Mouse (Mus musculus) c-Kit-negative CD71-positive TER-119-positive erythroid progenitor cells, embryonic 14.5 days (primary cell): Measurements from ENCODE around the gene Calm2.
A peak's percentile ranks its signal among the peaks of the same experiment; 100 is the strongest.

Experiments
- DNase-seq: peaks from one replicate; pipeline ENCODE4 v3.0.0-alpha.2; 2013; ENCODE audit warnings: low read depth, low spot score

Calm2 gene

DNA sequence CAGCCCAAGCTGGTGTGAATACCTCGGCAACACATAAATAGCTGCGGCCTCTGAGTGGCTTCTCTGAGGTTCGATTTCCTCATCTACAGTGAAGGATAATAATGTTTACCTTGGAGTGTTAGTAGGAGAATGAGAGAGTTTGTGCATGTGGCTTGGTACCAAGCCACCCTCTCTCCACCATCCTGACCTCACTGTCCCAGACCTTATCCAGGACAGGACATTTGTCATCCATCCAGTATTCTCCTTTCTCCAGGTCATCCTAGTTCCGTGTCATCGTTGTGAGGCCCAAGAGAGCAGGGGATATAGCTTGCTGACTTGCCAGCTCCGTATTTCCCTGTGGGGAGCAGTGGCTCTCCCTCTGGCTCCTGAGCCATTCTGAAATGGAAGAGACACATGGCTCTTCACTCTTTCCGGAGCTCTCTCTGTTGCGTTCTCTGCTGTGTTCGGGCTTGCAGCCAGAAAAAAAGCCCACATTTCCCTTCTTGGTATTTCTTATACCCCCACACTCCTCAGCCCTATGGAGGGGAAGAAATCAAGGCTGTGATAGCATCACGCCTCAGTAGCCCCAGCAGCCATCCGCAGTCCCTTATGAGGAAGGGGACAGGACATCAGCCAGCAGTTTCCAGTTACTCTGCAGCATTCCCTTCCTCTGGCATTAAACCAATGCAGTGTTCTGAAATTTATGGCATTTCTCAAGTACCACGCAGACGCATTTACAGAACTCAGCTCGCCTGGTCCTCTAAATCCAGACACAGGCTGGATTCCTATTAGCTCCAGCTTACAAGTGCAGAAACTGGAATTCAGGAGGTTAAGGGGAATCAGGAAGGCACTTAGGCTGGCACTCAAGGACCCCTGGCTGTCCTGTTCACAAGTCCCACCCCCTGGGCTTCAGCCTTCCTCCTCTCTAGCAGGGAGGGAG is 13.3 kb upstream of the Calm2 start:
- no peak for DNase-seq

DNA sequence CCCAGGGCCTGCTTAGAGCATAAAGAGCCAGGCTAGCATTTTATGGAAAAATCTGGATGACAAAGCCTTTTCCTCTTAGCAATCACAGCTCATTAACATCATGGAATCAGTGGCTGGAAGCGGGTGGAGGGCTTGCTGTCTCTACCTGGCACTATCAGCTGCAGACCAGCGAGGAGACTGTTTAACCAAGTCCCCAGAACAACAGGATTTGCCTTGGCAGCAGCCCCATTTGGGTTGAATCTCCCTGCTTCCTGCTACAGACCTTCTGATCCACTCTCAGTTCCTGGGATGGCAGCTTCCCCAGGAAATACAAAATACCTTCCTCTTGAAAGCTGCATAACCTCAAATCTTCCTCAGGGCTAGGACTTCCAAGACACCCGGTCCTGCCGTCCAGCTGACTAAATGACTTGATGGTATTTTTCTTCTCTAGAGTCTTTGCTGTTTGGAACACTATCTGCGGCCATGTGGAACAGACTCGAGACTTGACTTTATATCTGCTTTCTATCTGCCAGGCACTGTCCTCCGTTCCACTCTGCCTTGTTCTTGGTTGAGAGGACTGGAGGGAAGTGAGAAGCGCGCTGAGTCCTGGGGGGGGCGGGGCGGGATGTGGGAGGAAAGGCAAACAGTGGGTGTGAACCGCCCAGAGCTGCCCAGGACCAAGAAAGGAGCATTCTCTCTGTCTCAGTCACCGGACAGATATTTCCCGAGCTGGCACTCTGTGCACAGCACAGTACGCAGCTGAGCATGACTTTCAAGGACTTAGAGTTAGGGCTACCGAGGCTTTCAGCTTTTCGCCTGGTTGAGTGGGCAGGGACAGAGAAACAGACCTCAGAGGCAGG is 12.4 kb upstream of the Calm2 start:
- no peak for DNase-seq

DNA sequence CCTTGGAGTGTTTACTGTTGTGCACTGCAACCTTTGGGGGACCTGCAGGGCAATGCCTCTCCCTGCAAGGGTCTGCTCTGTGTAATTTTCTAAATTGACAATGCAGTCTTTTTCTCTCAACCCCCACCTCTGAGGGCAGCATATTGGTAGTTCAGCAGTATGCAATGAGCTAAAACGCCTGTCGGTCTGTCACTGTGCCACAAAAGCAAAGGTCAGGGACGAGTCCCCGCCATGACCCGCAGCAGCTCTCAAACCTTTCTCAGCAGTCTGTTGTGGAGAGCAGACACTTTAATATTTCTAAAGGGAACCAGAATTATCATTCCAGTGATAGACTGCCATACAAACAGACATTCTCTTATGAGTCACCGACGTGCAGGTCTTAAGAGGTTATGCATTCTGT is 11.2 kb upstream of the Calm2 start:
- no peak for DNase-seq

DNA sequence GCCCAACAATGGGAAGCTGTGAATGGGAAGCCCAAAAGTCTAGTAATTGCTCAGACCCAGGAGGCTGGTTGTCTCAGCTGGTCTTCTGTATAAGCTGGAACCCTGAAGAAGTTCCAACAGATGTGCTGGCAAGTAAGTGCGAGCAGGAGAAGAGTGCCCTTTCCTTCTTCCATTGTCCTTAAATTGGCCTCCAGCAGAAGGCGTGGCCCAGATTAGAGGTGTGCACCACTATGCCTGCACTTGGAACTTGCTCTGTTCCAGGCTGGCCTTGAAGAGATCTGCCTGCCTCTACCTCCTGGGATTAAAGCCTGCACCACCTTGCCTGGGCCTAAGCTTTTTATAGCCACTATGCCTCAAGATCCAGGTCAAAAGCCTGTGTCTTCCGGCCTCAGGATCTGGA is 7.4 kb upstream of the Calm2 start:
- no peak for DNase-seq

DNA sequence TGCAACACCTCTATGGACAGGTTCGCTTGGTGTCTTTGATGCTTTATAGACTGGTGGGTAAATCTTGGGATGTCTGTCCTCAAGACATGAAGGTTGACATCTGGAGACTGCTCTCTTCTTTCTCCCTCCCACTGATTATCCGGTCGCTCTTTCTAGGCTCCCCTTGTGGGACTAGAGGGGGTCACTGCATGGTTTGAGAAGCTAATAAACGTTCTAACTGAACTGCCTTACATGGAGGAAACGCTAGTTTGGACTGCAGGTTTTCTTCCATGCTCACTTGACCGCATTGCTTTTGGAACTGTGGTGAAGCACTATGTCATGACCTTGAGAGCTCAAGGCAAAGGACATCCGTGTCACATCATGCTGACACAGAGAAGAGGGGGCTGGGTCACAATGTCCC is 6.6 kb upstream of the Calm2 start:
- no peak for DNase-seq

DNA sequence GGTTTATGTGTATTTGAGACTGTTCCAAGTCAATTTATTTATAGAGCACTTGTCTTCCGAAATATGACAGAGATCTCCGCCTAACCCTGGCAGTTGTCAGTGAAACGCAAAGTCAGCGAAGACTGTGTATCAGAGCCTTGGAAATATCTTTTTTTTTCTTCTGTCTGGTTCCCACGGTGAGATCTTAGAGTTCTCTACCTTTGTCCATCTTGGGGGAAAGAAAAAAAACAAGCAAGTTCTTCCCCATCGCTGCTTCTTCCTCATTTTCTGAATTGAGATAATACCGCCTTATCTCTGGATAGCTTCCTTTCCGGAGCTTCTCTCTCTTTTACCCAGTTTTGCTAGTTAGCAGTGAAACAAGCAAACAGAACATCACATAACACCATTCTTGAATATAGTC is 2.1 kb upstream of the Calm2 start:
- DNase-seq, result no peak

DNA sequence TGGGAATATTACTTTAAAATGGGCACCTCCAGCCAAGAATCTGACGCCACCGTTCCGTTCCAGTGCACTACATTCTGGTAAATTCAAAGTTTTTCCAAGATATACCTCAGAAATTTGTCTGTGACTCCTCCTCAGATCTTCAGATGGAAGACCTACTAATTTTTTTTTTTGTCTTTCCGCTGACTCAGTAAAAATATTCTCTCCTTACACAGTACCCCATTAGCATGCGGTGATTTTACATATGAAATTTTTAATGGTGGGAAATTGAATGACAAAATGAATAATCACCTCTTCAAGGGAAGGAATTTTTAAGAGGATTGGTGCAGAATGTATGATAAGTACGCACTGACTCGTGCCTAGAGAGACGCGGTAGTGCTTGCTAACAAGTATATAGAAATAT is 1.6 kb upstream of the Calm2 start:
- DNase-seq, result no peak

DNA sequence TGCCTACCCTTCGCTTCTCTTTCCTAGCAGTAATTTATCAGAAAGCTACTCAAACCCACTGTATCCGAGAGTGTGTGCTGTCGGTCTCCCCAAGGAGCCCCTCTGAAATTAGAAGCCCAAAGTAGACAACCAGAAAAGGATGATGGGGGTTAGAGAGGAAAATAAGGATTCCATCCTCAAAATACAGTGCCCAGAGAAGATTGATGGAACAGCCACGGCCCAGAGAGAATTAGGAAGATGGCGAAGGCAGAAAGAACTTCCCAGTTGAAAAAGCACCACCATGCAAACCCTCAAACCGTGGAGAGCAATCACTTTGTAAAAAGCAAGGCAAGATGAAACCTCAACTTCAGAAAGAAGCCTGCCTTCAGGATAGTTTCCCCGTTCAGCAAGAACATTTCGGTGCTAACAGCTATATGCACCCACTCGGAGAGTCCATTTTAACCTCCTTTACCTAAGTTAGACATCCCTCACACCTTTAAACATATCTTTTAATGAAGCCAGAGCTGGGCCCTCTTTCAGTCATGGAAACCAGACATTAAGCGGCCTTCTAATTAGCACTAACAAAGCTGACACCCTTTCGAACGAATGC is 971 bp upstream of the Calm2 start:
- DNase-seq, result no peak

DNA sequence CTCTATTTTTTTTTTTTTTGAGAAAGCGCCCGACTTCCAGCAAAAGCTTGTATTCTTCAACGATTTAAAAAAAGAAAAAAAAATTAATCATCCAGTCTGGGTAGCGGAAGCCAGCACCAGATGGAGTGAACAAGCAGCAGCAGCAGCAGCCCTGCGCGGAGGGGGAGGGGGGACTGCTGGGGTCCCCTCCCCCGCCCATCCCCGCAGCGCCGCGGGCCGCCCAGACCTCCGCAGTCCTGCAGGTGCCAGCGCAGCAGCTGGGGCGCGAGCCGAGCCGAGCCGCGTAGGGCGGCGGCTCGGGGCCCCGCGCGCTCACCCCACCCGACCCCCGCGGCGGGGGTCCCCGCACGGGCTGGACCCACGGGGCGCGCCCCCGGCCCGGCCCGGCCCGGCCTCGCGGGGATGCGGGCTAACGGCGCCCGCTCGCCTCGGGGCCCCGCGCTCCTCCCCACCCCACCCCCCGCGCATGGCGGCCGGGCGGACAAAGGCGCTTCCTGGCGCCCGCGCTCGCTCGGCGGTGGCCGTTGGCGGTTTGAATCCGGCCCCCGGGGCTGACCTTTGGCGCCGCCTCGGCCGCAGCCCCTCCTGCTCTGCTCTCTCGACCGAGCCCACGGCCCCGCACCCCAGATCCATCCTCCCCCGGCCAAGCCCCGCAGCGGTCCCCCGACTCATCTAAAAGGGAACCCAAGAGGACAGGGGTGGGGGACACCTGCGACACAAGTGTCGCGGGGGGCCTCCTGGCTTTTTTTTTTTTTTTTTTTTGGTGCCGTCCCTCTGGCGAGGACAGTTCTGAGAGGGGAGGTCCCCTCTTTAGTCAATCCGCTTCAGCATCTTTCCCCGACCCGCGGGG is 593 bp downstream of the Calm2 start:
- no peak for DNase-seq

DNA sequence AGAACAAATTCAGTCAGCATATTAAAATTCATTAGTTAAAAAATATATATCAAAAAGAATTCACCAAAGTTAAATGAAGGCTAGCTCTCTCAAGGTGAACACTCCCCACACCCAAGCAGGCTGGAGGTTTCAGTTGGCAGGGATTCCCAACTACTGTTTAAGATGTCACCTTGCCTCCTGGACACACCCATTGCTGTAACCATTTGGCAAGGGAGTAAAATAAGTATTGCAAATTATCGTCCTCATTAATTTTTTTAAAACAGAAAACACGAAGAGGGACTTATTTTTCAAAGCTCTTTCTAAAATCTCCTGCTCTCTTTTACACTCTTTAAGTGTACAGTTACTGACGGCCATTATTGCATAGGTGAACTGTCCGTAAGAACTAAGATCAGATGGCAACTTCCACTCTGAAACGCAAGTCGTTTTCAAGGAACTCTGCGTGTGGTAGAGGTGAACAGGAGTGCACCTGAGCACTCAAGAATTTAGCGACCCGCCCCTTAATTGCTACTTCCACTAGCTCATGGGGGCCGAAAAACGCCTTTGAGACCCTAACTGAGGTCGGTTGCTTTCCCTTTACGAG is 1.3 kb downstream of the Calm2 start:
- peak; percentile 33 for DNase-seq

DNA sequence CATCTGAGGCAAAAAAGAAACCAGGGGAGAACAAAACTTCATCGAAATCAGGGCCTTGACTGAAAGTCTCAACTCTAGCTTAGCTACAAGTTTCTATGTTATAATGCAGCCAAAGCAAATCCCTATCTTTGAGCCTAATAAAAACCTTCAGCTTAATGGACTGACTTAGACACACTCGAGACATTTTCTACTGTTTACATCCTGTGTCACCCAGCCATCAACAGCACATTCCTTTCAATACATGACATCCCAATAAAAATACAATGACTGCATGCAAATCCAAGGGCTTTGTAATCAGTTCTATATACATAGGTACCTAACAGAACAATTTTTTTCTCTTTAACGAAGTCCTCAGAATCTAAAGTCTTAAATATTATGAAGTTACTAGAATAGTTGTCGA is 2.0 kb downstream of the Calm2 start:
- no peak for DNase-seq

DNA sequence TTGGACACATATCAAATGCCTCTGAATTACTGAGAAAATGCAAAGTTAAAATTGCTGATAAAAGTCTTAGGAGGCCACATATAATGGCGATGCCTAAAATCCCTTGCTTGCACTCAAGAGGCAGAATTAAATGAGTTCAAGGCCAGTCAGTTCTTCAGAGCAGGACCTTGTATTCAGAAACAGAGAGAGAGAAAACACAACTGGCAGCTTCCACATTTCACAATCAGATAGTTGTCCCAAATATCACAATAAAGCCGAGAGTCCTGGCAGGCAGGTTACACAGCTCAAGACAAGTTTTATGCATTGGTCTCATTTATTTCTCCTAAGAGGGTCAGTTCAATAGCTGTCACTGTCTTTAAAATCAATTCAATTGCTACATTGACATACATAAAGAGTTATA is 5.2 kb downstream of the Calm2 start:
- no peak for DNase-seq

DNA sequence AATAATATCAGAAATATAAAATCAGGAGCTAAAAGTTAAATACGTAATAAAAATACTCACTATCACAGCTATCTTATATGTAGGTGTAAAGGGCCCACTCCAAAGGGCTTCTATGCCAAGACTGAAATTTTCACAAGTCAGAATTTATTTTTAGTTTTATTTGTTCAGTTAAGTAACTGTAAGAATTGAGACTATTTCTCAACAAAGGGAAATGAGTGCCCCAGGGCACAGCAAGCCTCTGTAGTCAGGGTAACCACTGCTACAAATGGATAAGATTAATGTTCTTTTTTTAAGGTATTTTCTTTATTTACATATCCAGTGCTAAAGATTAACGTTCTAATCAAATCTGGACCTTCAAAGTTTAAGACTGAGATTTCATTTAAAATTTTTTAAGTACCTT is 7.3 kb downstream of the Calm2 start:
- no peak for DNase-seq

DNA sequence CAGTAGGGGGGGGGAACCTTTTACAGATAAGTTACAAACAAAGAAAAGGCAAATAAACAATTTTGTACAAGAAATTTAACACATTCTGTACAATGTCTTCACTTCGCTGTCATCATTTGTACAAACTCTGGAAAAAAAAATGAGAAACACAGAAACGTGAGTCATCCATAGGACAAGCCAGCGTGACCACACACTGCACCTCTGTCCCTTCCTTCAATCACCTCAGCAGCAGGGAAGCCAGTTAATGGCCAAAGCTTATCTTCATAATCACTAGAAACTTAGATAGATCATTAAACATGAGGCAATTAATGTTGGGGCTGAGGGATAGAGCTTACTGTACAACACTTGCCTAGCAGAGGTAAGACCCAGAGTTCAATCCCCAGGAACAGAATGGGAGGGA is 12.8 kb downstream of the Calm2 start:
- DNase-seq, result no peak

DNA sequence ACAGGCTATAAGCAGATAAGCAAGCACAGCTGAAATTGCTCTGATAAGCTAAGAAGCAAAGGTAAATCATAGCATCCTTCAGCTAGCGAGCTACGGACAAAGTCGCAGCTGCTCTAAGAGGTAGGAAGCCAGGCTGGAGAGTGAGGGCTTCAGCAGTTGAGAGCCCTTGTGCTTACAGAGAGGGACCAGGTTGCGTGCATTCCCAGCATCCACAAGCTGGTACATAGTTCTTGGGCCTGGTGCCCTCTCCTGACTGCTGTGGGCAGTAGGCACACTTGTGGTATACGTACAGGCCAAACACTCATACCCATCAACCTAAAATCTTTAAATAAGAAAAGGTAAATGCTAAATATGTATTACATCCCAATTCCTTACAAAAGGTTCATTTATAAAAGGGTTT is 14.0 kb downstream of the Calm2 start:
- no peak for DNase-seq

DNA sequence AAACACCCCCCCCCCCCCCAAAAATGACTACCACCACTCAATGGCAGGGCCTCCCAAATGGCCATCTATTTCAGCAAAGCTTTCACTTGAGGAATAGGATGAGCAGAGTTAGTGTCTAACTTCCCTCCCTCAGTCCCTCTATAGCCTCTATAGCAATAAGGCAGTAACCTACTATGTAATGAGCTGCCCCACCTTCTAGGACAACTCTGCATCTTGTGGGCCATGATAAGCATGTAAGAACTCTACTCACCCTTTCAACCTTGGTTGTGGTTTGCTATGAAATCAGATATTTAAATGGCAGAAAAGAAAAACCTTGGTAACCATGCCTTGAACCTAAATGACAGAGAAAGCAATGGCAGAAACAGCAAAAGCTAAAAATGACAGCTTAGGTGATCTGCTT is 14.4 kb downstream of the Calm2 start:
- DNase-seq, result no peak

DNA sequence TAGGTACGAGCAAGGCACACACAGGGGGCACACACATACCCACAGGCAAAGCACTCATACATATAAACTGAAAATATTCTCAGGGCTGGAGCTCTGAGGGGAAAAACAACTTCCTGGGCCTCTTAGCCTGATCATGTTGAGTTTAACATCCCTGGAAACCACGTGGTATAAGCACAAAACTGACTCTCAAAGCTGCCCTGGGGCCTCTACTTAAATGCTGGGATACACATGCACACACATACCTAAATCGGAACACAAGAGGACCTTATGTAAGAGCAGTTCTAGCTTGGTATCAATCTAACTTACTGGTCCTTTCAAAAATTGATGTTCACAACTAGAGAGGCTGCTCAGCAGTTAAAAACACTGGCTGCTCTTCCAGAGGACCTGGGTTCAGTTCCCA is 17.3 kb downstream of the Calm2 start:
- no peak for DNase-seq

DNA sequence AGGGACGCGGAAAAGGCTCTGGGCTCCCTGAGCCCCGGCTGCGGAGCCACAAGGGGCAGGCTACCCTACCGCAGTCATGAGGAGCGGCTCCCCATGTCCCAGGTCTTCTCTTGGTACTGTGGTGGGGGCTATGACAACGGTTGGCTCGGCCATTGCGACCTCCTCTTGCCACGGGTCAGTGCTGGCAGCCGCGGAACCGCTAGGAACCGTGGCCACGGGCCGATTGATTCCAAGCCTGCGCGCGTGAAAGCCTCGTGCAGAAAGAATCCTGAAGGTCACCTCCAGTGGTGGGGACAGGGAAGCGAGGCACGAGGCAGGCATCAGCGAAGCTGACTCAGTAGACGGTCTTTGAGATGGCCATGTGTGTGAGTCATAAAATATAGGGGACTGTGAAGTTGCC is 19.2 kb downstream of the Calm2 start, which contains the start of gene Stpg4:
TSS of gene Stpg4 (minus strand) at position 231 of the 400 bp plus-strand sequence.
- DNase-seq, result no peak

DNA sequence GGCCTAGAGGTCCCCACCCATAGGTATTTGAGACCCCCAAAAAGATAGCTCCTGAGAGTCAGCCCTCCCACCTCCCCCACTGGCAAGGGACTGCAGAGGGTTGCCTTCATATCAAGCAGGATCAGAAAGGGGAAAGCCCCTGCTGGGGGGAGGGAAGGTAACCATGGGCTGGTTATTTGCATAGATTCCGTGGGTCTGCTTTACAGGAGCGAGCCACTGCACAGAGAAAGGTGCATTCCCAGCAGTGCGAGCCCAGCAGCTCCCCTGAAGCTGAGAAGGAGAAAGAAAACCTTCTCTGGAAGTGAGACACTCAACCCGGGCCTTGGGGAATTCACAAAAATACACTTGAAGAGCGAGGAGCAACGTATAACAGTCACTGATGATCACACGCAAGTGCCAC is 28.7 kb downstream of the Calm2 start:
- no peak for DNase-seq

DNA sequence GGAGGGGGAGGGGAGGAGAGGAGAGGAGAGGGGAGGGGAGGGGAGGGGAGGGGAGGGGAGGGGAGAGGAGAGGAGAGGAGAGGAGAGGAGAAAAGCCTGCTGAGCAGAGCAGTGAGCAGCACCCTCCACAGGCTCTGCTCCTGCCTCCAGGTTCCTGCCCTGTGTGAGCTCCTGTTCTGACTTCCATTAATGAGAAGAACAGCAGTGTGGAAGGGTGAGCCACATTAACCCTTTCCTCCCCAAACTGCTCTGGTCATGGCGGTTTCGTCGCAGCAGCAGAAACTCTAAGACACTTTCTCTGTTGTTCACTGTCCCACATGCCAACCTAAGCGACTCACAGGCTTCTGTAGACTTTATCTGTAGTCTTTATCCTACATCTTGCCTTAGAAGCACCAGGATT is 40.1 kb downstream of the Calm2 start:
- DNase-seq, result no peak

DNA sequence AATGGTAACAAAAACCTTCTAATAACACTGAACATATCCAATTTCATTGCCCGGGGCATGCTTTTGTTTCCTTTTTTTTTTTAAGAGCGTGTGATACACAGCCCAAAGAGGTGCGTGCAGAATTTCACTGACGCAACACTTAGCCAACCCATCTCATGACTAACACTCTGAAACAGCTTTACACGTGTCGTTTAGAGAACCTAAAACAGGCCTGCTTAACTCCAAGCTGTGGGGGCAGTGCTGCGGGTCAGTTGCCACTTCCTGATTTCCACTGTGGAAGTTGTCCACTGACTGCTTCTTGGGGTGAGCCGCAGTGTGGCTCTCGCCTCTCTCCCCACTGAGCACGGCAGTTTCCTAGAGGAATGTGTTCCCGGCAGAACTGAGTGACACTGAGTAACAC is 41.2 kb downstream of the Calm2 start:
- no peak for DNase-seq
